In genomic region chr11:118667946-118668345, GRCm38 (mm10) we compare ENCODE assay signal across 18 mouse cellular contexts.
DNase-seq lines count a peak whose midpoint lies in the region; ATAC-seq and TF ChIP-seq lines count a peak whose summit lies in the region.
"Had no signal": no experiment of that assay in that cellular context is flagged by ENCODE, and none has a peak within 500 bp of the region (broad histone marks: within the 10 kb centered on the region; RNA-seq: fewer than 3 reads in every experiment).

No protein-coding gene starts in this region.

- no peak overlapping the region for H3K4me2 ChIP-seq in lung, postnatal 0 days (replicated peaks; ENCODE audit: low read depth, low read length)
- H3K4me2 ChIP-seq: embryonic facial prominence, embryonic 15.5 days; forebrain, embryonic 15.5 days; midbrain, embryonic 15.5 days had no signal

- no peak overlapping the region for H3K4me3 ChIP-seq in lung, postnatal 0 days (ENCODE audit: low read depth, low read length)
- H3K4me3 ChIP-seq: embryonic facial prominence, embryonic 15.5 days; forebrain, embryonic 15.5 days; midbrain, embryonic 15.5 days had no signal

- H3K9me3 ChIP-seq in lung, postnatal 0 days (ENCODE audit: low read length) = no peaks in the 10 kb centered on the region
- H3K9me3 ChIP-seq: embryonic facial prominence, embryonic 15.5 days; forebrain, embryonic 15.5 days; midbrain, embryonic 15.5 days had no signal

- peak; percentile 13 for DNase-seq in adrenal gland, adult 8-10 months
- DNase-seq in adrenal gland, postnatal 4 days (ENCODE audit: low spot score in 2 of 2) = no peak
- peak; percentile 12 for DNase-seq in lung, postnatal 10 days
- no peak for DNase-seq in lung, postnatal 0 days (ENCODE audit: low spot score)
- peak; percentile 65 for DNase-seq in kidney, adult 9 months
- DNase-seq in lung, postnatal 4 days = peak; percentile 15 to 53
- DNase-seq in layer of hippocampus, adult 11-12 months (ENCODE audit: low spot score) = no peak
- no peak for DNase-seq in right cerebral cortex, postnatal 10 days (ENCODE audit: low spot score in 2 of 2)
- DNase-seq: B cell, adult 2 months; gastrocnemius, postnatal 25 days; right cerebral cortex, postnatal 14 days; thymus, adult 18-20 months had no signal

- WGBS in lung, postnatal 0 days = 0% methylated on average over 1 of the region's 1 CpGs

- TF ChIP-seq CTCF in lung, postnatal 0 days (IDR thresholded peaks at IDR 0.05) = no peak

- ATAC-seq in lung, postnatal 0 days = no peak
- ATAC-seq: forebrain, embryonic 15.5 days; intestine, embryonic 16.5 days; midbrain, embryonic 15.5 days had no signal

- H3K9ac ChIP-seq in lung, postnatal 0 days (replicated peaks; ENCODE audit: low read depth) = no peak overlapping the region
- H3K9ac ChIP-seq: embryonic facial prominence, embryonic 15.5 days; forebrain, embryonic 15.5 days; midbrain, embryonic 15.5 days had no signal

- TF ChIP-seq EP300 in lung, postnatal 0 days (IDR thresholded peaks at IDR 0.05) = no peak

- H3K27me3 ChIP-seq in lung, postnatal 0 days (replicated peaks; ENCODE audit: insufficient read depth, low read length) = no peaks in the 10 kb centered on the region
- H3K27me3 ChIP-seq: embryonic facial prominence, embryonic 15.5 days; forebrain, embryonic 15.5 days; midbrain, embryonic 15.5 days had no signal

- H3K36me3 ChIP-seq in lung, postnatal 0 days (ENCODE audit: insufficient read depth, low read length) = no peaks in the 10 kb centered on the region
- H3K36me3 ChIP-seq: embryonic facial prominence, embryonic 15.5 days; forebrain, embryonic 15.5 days; G1E; midbrain, embryonic 15.5 days had no signal

- H3K27ac ChIP-seq in lung, postnatal 0 days (ENCODE audit: low read length) = no peak overlapping the region
- H3K27ac ChIP-seq: embryonic facial prominence, embryonic 15.5 days; forebrain, embryonic 15.5 days; macrophage; midbrain, embryonic 15.5 days had no signal

- H3K4me1 ChIP-seq in lung, postnatal 0 days (ENCODE audit: insufficient read depth, low read depth, low read length) = no peaks in the 10 kb centered on the region
- H3K4me1 ChIP-seq: embryonic facial prominence, embryonic 15.5 days had no signal

Comparison
In these comparisons a context has a peak if more than half of its experiments do, and no peak if none do; other contexts are left out.
1. DNase-seq: peak in adrenal gland, adult 8-10 months (single experiment), lung, postnatal 10 days (single experiment), kidney, adult 9 months (single experiment) and lung, postnatal 4 days (2 of 2); none in adrenal gland, postnatal 4 days (0 of 2), lung, postnatal 0 days (single experiment), layer of hippocampus, adult 11-12 months (single experiment) and right cerebral cortex, postnatal 10 days (0 of 2).